In the genomic region with DNA sequence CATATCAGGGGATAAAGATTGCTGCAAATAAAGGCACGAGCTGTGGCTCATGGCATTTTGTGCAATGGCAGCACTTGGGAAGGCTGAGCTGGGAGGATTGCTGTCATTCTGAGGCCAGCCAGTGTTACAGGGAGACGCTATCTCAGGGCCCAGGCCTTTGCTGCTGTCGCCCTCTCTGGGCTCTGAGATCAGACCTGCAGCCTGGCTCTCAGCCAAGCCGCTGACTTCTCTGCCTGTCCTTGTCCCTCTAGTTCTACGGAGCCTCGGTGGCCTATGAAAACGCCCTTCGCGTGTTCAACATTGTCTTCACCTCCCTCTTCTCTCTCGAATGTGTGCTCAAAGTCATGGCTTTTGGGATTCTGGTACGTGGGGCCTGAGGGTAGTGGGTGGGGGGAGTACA, we compare ENCODE assay signal across 13 mouse cellular contexts.
DNase-seq lines count a peak whose midpoint lies in the region; ATAC-seq lines count a peak whose summit lies in the region.
"Had no signal": no experiment of that assay in that cellular context is flagged by ENCODE, and none has a peak within 500 bp of the region (broad histone marks: within the 10 kb centered on the region; RNA-seq: fewer than 3 reads in every experiment).

No protein-coding gene starts in this region.

- intact Hi-C loops in heart, postnatal 25 days (cut with DNase I): no loop called here

- no peak overlapping the region for H3K4me2 ChIP-seq in heart, embryonic 16.5 days (ENCODE audit: low read depth, low read length)
- no peak overlapping the region for H3K4me2 ChIP-seq in intestine, embryonic 15.5 days (replicated peaks)
- no peak overlapping the region for H3K4me2 ChIP-seq in midbrain, embryonic 14.5 days (ENCODE audit: low read length)
- H3K4me2 ChIP-seq: hindbrain, embryonic 13.5 days; limb, embryonic 15.5 days had no signal

- H3K4me1 ChIP-seq in heart, embryonic 16.5 days (ENCODE audit: control insufficient read depth, insufficient read depth, low read length): peaks cover 5% of the 10 kb centered on the region
- no peaks in the 10 kb centered on the region for H3K4me1 ChIP-seq in intestine, embryonic 15.5 days (replicated peaks)
- H3K4me1 ChIP-seq in midbrain, embryonic 10.5 days: peaks cover 10% of the 10 kb centered on the region
- H3K4me1 ChIP-seq in midbrain, embryonic 14.5 days (ENCODE audit: control insufficient read depth, insufficient read depth, low read length): no peaks in the 10 kb centered on the region
- H3K4me1 ChIP-seq: hindbrain, embryonic 13.5 days; limb, embryonic 15.5 days had no signal

- H3K36me3 ChIP-seq in heart, embryonic 16.5 days (ENCODE audit: control insufficient read depth, insufficient read depth): no peaks in the 10 kb centered on the region
- H3K36me3 ChIP-seq in intestine, embryonic 15.5 days: no peaks in the 10 kb centered on the region
- H3K36me3 ChIP-seq in midbrain, embryonic 10.5 days: peaks cover 6% of the 10 kb centered on the region
- peaks cover 32% of the 10 kb centered on the region for H3K36me3 ChIP-seq in midbrain, embryonic 14.5 days (ENCODE audit: control insufficient read depth, insufficient read depth, low read length)
- H3K36me3 ChIP-seq: limb, embryonic 15.5 days had no signal

- peak; percentile 86 for ATAC-seq in heart, embryonic 16.5 days (replicated peaks; ENCODE audit: extremely low read depth, insufficient read depth, low FRiP score)
- ATAC-seq in intestine, embryonic 15.5 days: peak; percentile 43; the same call in 1 of the 2 replicates
- peak; percentile 88 for ATAC-seq in megakaryocyte-erythroid progenitor cell, adult 5-6 weeks (replicated peaks; ENCODE audit: low FRiP score, low TSS enrichment, poor library complexity, severe bottlenecking)
- no peak for ATAC-seq in midbrain, embryonic 14.5 days (ENCODE audit: low FRiP score, low TSS enrichment)

- no peak for DNase-seq in heart, postnatal 25 days (ENCODE audit: low spot score)
- DNase-seq in adrenal gland, adult 2 months: peak; percentile 67
- no peak for DNase-seq in urinary bladder, adult 2 months (ENCODE audit: low spot score)
- no peak for DNase-seq in midbrain, embryonic 10.5 days (ENCODE audit: low spot score)
- no peak for DNase-seq in midbrain, embryonic 14.5 days
- DNase-seq: layer of hippocampus, postnatal 36 days had no signal

- H3K4me3 ChIP-seq in heart, embryonic 16.5 days (ENCODE audit: low read length): no peak overlapping the region
- no peak overlapping the region for H3K4me3 ChIP-seq in intestine, embryonic 15.5 days (replicated peaks)
- H3K4me3 ChIP-seq in midbrain, embryonic 10.5 days: no peak overlapping the region
- no peak overlapping the region for H3K4me3 ChIP-seq in midbrain, embryonic 14.5 days (replicated peaks; ENCODE audit: low read depth, low read length)
- H3K4me3 ChIP-seq: hindbrain, embryonic 13.5 days; limb, embryonic 15.5 days; megakaryocyte, embryonic 14.5 days had no signal

- no peak overlapping the region for H3K9ac ChIP-seq in heart, embryonic 16.5 days (ENCODE audit: low read length)
- no peak overlapping the region for H3K9ac ChIP-seq in intestine, embryonic 15.5 days
- H3K9ac ChIP-seq in midbrain, embryonic 14.5 days (replicated peaks; ENCODE audit: low read length): no peak overlapping the region
- H3K9ac ChIP-seq: hindbrain, embryonic 13.5 days; limb, embryonic 15.5 days had no signal

- H3K27me3 ChIP-seq in heart, embryonic 16.5 days (ENCODE audit: control insufficient read depth, insufficient read depth, low read length): no peaks in the 10 kb centered on the region
- H3K27me3 ChIP-seq in intestine, embryonic 15.5 days (replicated peaks): no peaks in the 10 kb centered on the region
- peaks cover 4% of the 10 kb centered on the region for H3K27me3 ChIP-seq in midbrain, embryonic 10.5 days (ENCODE audit: low read depth, poor library complexity, severe bottlenecking)
- H3K27me3 ChIP-seq in midbrain, embryonic 14.5 days (ENCODE audit: control insufficient read depth, insufficient read depth, low read length): no peaks in the 10 kb centered on the region
- H3K27me3 ChIP-seq: hindbrain, embryonic 13.5 days; limb, embryonic 15.5 days had no signal

- 0 out of 2 replicates have a peak, but pooled peaks cover 2% of the 10 kb centered on the region for H3K9me3 ChIP-seq in heart, embryonic 16.5 days (replicated peaks; ENCODE audit: control insufficient read depth, low read length)
- H3K9me3 ChIP-seq in intestine, embryonic 15.5 days: no peaks in the 10 kb centered on the region
- no peaks in the 10 kb centered on the region for H3K9me3 ChIP-seq in midbrain, embryonic 10.5 days (replicated peaks)
- H3K9me3 ChIP-seq in midbrain, embryonic 14.5 days (ENCODE audit: control insufficient read depth, low read length): no peaks in the 10 kb centered on the region
- H3K9me3 ChIP-seq: hindbrain, embryonic 13.5 days had no signal

- 34% methylated on average over 11 of the region's 11 CpGs for WGBS in heart, embryonic 16.5 days
- 72% methylated on average over 11 of the region's 11 CpGs for WGBS in intestine, embryonic 15.5 days
- 81% methylated on average over 11 of the region's 11 CpGs for WGBS in midbrain, embryonic 10.5 days
- WGBS in midbrain, embryonic 14.5 days: 69% methylated on average over 11 of the region's 11 CpGs

- H3K27ac ChIP-seq in heart, embryonic 16.5 days (ENCODE audit: low read length): no peak overlapping the region
- no peak overlapping the region for H3K27ac ChIP-seq in intestine, embryonic 15.5 days
- H3K27ac ChIP-seq in midbrain, embryonic 10.5 days (replicated peaks): no peak overlapping the region
- no peak overlapping the region for H3K27ac ChIP-seq in midbrain, embryonic 14.5 days (replicated peaks; ENCODE audit: low read depth, low read length)
- H3K27ac ChIP-seq: hindbrain, embryonic 13.5 days; kidney, postnatal 0 days; limb, embryonic 15.5 days had no signal
